Mouse (Mus musculus): ENCODE measurements around the gene Hcfc1.

The Hcfc1 gene

GRCm38 (mm10) chrX:73966248-73967176 lies at the start of gene Hcfc1:
Hcfc1 (minus strand) TSS chrX:73966357.
- DNase-seq (ENCODE audit: low read depth, low spot score), result peak; percentile 72

- no peak for DNase-seq (ENCODE audit: low read depth, low spot score)
Observed at GRCm38 (mm10) chrX:74014597-74014996, 48.4 kb upstream of the Hcfc1 start.

- DNase-seq (ENCODE audit: low read depth, low spot score), result no peak
Observed at GRCm38 (mm10) chrX:74008063-74008462, 41.9 kb upstream of the Hcfc1 start.

- DNase-seq (ENCODE audit: low read depth, low spot score), result no peak
Observed at GRCm38 (mm10) chrX:74006401-74006800, 40.2 kb upstream of the Hcfc1 start.

GRCm38 (mm10) chrX:74003644-74004043 lies 37.5 kb upstream of the Hcfc1 start:
- DNase-seq (ENCODE audit: low read depth, low spot score), result no peak

GRCm38 (mm10) chrX:74001024-74001423 lies 34.9 kb upstream of the Hcfc1 start:
- DNase-seq (ENCODE audit: low read depth, low spot score), result no peak

GRCm38 (mm10) chrX:73998911-73999869 lies 33.0 kb upstream of the Hcfc1 start:
- DNase-seq (ENCODE audit: low read depth, low spot score), result peak; percentile 80

- no peak for DNase-seq (ENCODE audit: low read depth, low spot score)
Observed at GRCm38 (mm10) chrX:73977783-73978182, 11.6 kb upstream of the Hcfc1 start.

GRCm38 (mm10) chrX:73976283-73976682 lies 10.1 kb upstream of the Hcfc1 start:
- DNase-seq (ENCODE audit: low read depth, low spot score), result no peak

- no peak for DNase-seq (ENCODE audit: low read depth, low spot score)
Observed at GRCm38 (mm10) chrX:73972774-73973173, 6.6 kb upstream of the Hcfc1 start.

GRCm38 (mm10) chrX:73970781-73971180 lies 4.6 kb upstream of the Hcfc1 start:
- no peak for DNase-seq (ENCODE audit: low read depth, low spot score)

- peak; percentile 66 for DNase-seq (ENCODE audit: low read depth, low spot score)
Observed at GRCm38 (mm10) chrX:73969729-73970128, 3.6 kb upstream of the Hcfc1 start.

GRCm38 (mm10) chrX:73969167-73969566 lies 3.0 kb upstream of the Hcfc1 start:
- no peak for DNase-seq (ENCODE audit: low read depth, low spot score)

GRCm38 (mm10) chrX:73967177-73968075 lies 1.3 kb upstream of the Hcfc1 start:
- peak; percentile 77 for DNase-seq (ENCODE audit: low read depth, low spot score)

- DNase-seq (ENCODE audit: low read depth, low spot score), result no peak
Observed at GRCm38 (mm10) chrX:73965307-73965706, 850 bp downstream of the Hcfc1 start.

GRCm38 (mm10) chrX:73964363-73964762 lies 1.8 kb downstream of the Hcfc1 start:
- no peak for DNase-seq (ENCODE audit: low read depth, low spot score)

- no peak for DNase-seq (ENCODE audit: low read depth, low spot score)
Observed at GRCm38 (mm10) chrX:73954988-73955387, 11.2 kb downstream of the Hcfc1 start.

GRCm38 (mm10) chrX:73952603-73953002 lies 13.6 kb downstream of the Hcfc1 start:
- no peak for DNase-seq (ENCODE audit: low read depth, low spot score)

- DNase-seq (ENCODE audit: low read depth, low spot score), result no peak
Observed at GRCm38 (mm10) chrX:73949341-73949740, 16.8 kb downstream of the Hcfc1 start.

GRCm38 (mm10) chrX:73948647-73949046 lies 17.5 kb downstream of the Hcfc1 start:
- no peak for DNase-seq (ENCODE audit: low read depth, low spot score)

- DNase-seq (ENCODE audit: low read depth, low spot score), result no peak
Observed at GRCm38 (mm10) chrX:73946896-73947295, 19.3 kb downstream of the Hcfc1 start.

All from c-Kit-negative CD71-positive TER-119-positive erythroid progenitor cells, embryonic 14.5 days (primary cell).